Mouse (Mus musculus) left cerebral cortex, adult 8-10 months (tissue): ENCODE measurements at regions not wholly inside any gene's neighbourhood (a gene's known extent, or its start where the extent isn't known, plus 50 kb on each side); places are given as distances from the start of the nearest gene placed in this dataset.
A peak's percentile ranks its signal among the peaks of the same experiment; 100 is the strongest.

Experiments
- DNase-seq, 2 experiments: peaks; one replicate each; pipeline ENCODE4 v3.0.0; 2022; ENCODE audit warnings: low spot score in 2 of 2

DNA sequence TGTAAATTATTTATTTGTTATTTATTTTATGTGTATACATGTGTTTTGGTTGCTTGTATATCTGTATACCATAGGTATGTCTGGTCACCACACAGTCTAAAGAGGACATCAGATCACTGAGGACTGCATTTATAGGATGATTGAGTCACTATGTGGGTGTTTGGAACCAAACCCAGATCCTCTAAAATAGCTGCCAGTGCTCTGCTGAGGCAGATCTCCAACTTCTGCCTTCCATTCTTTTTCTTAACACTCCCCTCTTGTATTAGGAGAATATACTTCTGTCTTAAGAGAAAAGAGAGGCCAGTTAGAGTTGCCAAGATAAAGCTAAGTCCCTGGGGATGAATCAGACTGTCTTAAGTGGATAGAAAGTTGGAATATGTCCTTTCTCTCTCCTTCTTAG, 424.2 kb downstream of the Cntn6 start:
- DNase-seq = peak in 1 of 2 experiments; percentile 31

DNA sequence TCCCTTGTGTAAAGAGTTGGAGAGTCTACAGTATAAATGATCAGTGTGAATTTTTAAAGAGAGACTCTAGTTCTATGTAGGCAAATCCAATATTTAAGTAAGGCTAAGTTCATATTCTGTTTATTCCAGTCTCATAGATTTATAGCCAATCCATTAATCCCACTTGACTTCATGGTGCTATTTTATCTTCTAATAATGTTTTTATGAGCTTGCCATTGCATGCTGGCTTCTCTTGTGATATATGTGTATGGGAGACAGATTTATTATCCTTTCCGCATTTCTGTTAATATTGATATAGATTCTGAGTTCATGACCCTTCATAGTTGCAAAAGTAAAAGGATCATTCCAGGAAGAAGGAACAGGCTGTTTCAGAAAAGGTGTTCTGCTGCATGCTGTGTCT, 430.0 kb downstream of the Cntn6 start:
- no peak for DNase-seq

DNA sequence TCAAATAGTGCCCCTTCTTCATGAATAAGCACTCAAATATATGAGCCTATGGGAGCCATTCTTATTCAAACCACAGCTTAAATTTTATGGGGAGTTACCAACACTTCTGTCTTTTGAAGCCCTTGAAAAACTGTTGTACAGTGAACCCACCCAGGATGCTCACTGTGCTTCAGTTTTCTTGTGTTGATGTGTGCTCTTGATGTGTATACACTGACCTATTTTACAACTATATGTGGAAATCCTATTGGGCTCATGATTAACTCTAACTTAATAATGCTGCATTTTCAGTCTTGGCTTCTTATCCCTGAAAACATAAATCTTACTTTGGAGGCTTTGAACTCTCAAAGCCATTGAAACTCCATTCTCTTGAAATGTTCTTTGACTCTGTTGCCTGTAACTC, 433.5 kb downstream of the Cntn6 start:
- no peak for DNase-seq

DNA sequence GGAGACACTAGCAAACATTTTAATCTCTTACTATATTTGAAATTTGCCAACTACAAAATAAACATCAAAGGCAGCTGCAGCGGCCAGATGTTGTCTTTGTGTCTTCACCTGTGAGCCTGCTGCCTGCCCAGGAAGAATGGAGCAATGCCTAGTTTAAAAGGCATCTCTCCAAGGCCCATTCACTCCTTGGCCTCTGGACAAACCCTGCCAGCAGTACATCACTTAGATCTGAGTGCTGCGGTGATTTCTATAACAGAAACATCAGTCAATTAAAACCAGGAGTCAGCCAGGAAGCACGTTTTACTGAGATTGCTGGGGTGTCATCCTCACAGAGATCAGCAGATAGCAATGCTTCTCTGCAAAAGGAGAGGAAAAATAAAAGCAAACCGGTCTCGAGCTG, 437.7 kb downstream of the Cntn6 start:
- DNase-seq = no peak

DNA sequence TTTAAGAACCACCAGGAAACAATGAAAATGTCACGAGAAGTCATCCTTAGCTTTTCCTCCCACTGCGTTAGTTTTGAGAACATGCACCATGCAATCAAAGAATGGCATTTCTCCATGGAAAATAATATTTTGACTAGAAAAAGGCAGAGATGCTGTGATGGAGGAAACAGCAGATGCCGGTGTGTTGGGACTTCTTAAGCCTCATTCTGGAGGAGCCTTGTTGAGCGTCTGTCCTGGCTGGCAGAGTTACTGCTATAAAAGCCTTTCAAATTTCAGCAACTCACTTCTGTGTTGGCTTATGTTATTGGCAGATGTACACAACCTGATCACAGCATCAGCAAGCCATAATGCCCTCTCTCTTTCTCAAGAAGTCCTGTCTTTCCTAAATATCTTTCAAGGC, 439.6 kb downstream of the Cntn6 start:
- no peak for DNase-seq

DNA sequence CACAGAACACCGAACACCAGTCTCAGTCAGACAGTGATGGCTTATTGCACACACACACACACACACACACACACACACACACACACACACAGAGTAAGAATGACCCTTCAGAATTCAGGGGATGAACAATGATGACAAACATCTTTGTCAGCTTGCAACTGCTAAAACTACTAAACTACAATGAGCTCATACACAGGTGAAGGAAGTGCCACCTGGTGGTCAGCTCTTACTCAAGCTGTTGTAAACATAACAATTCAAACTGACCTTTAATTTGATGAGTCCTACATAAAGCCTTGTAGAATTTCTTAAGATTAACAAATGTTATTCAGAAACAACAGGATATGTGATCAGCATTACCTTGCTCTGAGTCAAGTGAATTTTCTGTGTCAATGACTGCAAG, 446.5 kb downstream of the Cntn6 start:
- no peak for DNase-seq

DNA sequence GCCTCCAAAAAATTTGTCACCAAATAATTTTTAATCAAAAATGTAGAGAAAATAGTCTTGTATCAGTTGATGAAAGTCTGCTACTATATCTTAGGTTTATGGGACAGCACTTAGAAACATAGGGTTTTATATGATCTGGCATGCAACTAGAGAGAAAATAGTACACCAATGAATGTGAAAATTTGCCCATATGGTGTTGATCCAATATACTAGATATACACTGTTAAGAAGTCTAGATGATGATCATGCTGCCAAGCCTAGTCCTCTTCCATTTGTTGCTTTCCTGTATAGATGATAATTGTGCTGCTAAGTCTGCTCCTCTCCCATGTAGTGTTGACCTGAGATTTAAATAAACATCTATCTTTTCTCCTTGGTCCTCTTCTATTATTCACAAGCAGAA, 481.9 kb downstream of the Cntn6 start:
- no peak for DNase-seq

DNA sequence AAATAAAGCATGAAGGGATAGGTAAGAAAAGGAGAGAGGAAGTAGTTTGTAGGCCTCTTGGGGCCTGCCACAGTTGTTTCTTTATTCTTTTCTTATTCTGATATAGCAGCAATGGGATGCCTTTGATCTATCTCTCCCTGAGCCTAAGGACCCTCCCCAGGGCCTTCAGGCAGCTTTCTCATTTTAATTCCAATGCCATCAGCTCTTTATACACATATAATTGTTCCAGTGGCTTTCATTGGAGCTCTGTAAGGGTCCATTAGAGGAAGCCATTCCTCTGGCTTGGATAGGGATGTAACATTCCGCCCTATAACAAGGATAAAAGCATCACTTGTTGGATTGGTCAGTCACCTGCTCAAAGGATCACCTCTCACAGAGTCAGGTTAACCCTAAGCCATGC, 491.6 kb downstream of the Cntn6 start:
- no peak for DNase-seq

DNA sequence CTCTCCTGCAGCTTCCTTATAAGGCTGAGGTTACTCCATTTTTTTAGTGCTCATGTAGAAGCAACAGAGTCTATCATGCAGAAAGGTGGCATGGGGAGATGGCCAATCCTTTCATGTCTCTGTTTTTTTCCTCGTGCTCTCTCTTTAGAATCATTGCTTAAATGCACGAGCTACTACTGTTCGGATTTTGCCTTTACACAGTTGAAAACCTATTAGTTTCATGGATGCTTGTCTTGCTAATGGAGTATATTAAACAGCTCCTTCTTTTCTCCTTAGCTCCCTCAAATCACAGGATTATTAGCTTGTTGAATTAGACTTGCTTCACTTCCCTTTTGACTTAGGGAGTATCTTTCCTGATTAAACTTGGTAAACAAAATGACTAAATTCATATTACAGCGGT, 497.3 kb downstream of the Cntn6 start:
- DNase-seq = no peak

DNA sequence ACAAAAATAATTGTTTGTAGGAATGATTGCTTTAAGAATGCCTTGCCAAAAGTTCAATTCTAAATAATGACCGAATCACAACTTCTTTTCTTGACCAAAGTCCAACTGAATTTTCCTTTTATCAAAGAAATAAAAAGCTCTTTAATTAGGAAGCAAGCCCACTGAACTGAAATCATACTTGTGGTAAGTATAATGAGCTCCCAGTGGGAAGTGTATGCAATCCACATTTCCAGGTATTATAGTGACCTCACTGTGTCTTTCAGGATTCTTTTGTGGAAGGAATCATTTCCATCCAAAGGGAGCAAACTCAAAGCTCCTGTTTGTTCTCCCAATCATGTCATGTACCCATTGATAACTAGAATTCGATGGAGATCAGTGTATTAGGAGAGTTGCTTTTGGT, 497.8 kb downstream of the Cntn6 start:
- DNase-seq = no peak

DNA sequence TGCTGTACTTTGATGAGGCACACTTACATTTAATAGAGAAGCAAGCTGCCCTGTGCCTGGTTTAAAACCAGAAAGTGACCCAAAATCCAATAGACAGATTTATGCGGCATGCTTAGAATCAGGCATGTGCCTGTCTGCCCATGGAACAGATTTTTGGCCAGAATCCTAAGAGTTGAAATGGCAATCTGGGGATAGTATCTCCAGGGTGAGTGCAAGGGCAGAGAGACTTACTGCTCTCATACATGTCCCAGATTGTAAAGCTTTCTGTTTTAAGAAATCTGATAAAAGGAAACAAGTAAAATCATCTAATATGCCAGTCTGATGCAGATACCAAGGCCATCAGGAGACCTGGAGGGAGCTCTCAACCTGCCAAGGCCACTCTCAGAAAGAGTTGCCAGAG, 507.0 kb downstream of the Cntn6 start:
- DNase-seq = no peak

DNA sequence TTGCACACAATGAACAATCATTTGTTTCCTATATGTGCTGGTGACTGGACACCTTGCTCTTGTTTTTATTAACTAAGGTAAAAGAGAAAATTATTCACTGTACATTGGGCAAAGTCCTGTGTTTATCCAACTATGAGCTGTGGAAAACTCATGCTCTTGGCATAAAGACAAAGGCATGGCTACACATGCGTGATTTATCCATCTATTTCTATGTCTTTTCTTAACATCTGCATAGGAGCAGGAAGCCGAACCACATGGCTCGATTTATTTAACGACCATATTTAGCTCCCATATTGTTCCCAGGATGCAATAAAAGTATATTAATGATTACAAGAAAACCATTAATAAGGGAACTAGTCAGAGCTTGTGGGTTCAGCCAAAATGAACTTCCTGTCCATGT, 528.1 kb downstream of the Cntn6 start:
- DNase-seq = no peak

DNA sequence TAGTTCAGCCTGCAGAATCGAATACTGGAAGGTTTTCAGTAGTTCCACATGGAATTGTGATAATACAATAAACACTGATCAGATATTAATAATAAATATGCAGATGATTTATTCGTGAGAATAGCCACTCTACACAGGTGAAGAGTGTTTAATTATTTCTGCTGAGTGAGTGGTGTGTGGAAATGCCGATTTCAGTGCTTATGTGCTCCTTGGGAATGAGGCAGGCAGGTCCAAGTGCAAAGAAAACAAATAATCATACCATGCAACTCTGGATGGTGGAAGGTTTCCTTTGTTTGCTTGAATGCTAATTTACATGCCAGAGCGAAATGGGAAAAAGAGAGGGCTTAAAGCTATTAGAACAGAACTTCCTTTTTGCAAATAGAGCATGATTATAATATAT, 528.6 kb downstream of the Cntn6 start:
- DNase-seq = no peak

DNA sequence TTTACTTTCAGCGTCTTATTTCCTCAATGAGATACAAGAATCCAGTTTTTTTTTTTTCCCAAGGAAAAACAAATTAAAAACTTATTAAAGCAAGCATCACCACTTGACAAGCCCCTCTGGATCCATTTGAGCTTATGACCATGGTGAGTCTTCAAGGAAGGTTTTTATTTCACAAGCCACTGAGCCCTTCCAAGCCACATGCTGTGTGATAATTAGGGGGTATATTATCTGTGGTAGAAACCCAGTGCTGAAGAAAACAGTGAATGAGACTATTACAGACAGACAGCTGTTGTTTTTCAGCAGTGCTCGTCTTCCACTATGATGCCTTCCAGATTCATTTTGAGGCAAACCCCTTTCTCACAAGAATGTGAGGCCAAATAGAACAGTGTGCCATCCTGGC, 573.6 kb downstream of the Cntn6 start:
- no peak for DNase-seq

DNA sequence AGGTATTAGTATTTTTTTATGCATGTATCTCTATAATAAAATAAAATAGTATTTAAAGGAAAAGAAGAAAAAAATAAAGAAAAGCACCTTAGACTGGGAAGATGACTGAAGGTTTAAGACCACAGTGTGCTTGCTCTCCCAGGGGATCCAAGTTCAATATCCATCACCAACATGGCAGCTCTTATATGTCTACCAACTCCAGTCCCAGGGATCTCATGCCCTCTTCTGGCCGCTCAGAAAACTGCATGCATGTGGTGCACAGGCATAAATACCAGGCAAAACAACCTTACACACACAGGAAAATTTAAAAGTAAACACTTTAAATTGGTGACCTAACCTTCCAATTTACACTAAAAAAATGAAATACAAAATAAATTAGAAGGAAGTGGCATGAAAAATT, 586.6 kb upstream of the Cntn4 start:
- peak in 1 of 2 experiments; percentile 9 for DNase-seq
